Mouse (Mus musculus) c-Kit-negative CD71-positive TER-119-positive erythroid progenitor cells, embryonic 14.5 days (primary cell): ENCODE measurements around the gene Hlf.

Experiments
- DNase-seq: peaks from one replicate; pipeline ENCODE4 v3.0.0-alpha.2; 2013; ENCODE audit warnings: low read depth, low spot score

Gene Hlf

GRCm38 (mm10) chr11:90370789-90371291 is 19.9 kb downstream of the Hlf start:
- DNase-seq: no peak

- DNase-seq: no peak
These were observed 20.3 kb downstream of the Hlf start for GRCm38 (mm10) chr11:90370367-90370766.

GRCm38 (mm10) chr11:90369605-90370004 is 21.1 kb downstream of the Hlf start:
- no peak for DNase-seq

- DNase-seq: no peak
These were observed 21.6 kb downstream of the Hlf start for GRCm38 (mm10) chr11:90369115-90369514.

GRCm38 (mm10) chr11:90367894-90368860 is 22.5 kb downstream of the Hlf start:
- no peak for DNase-seq

GRCm38 (mm10) chr11:90364865-90365264 is 25.8 kb downstream of the Hlf start:
- no peak for DNase-seq

GRCm38 (mm10) chr11:90363821-90364497 is 26.7 kb downstream of the Hlf start:
- DNase-seq: no peak

- DNase-seq: no peak
These were observed 27.3 kb downstream of the Hlf start for GRCm38 (mm10) chr11:90363406-90363805.

GRCm38 (mm10) chr11:90360536-90360935 is 30.2 kb downstream of the Hlf start:
- DNase-seq: no peak

GRCm38 (mm10) chr11:90358063-90358462 is 32.6 kb downstream of the Hlf start:
- DNase-seq: no peak

- DNase-seq: no peak
These were observed 33.3 kb downstream of the Hlf start for GRCm38 (mm10) chr11:90357371-90357770.

GRCm38 (mm10) chr11:90356495-90357304 is 34.0 kb downstream of the Hlf start:
- no peak for DNase-seq

- no peak for DNase-seq
These were observed 34.7 kb downstream of the Hlf start for GRCm38 (mm10) chr11:90356036-90356435.

GRCm38 (mm10) chr11:90355270-90355681 is 35.4 kb downstream of the Hlf start:
- no peak for DNase-seq

GRCm38 (mm10) chr11:90352696-90353095 is 38.0 kb downstream of the Hlf start:
- no peak for DNase-seq

GRCm38 (mm10) chr11:90350153-90350512 is 40.6 kb downstream of the Hlf start:
- DNase-seq: no peak

- no peak for DNase-seq
These were observed 41.1 kb downstream of the Hlf start for GRCm38 (mm10) chr11:90349486-90350152.

- no peak for DNase-seq
These were observed 42.8 kb downstream of the Hlf start for GRCm38 (mm10) chr11:90347667-90348459.

GRCm38 (mm10) chr11:90345746-90346145 is 44.9 kb downstream of the Hlf start:
- DNase-seq: no peak

GRCm38 (mm10) chr11:90342858-90343257 is 47.8 kb downstream of the Hlf start:
- DNase-seq: no peak
